Mouse (Mus musculus) gastrocnemius, adult 2 months (tissue): ENCODE data around the gene Eno2. TPM values are rescaled to one million over a fixed set of nuclear protein-coding genes. Genes with fewer than 3 reads are reported as not detected.

Source experiments
- DNase-seq: peaks from one replicate; pipeline ENCODE4 v3.0.0; 2022
- H3K27ac ChIP-seq: fragments of 200-600 bp; 2 replicates; pipeline ENCODE4 v1.8.1; 2022; ENCODE audit warnings: mild to moderate bottlenecking
- H3K4me3 ChIP-seq: fragments of 200-600 bp; 2 replicates; pipeline ENCODE4 v1.8.1; 2022; ENCODE audit warnings: mild to moderate bottlenecking, moderate library complexity
- CTCF ChIP-seq: fragments of 200-600 bp; IDR thresholded peaks from 2 replicates; pipeline ENCODE4 v1.8.1; 2022; ENCODE audit warnings: antibody characterized with exemption, mild to moderate bottlenecking, moderate library complexity
- intact Hi-C: fragments of 180-260 bp; cut with DNase I; formaldehyde crosslinking; loops from one replicate; pipeline ENCODE4 v1.15.1; 2025
- total RNA-seq, 2 experiments: library from RNA; stranded (reverse); gene quantifications; 2 replicates each; pipeline ENCODE4 v1.2.3; 2021

Eno2 gene
- total RNA-seq, 2 experiments from 2014 or later: 1.2 to 2.0 TPM

DNA sequence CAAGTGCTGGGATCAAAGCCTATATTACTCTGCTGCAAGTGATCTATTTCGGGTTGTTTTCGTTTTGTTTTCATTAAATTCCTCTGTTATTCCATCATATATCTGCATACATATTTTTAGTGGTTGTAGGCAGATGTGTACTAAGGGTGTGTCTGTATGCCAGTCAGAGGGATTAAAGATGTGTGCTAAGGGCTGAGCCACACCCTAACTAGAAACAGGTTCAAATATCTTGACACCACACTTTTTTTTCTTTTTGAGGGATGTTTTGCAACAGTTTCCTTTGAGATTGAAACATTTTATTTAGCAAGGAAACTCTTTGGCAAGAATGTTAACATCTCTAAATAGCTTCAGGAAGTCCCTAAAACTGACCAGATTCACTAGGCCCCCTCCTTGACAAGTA lies 26.7 kb upstream of the Eno2 start:
- intact Hi-C loops: no loop called here
- no peak overlapping the region for H3K27ac ChIP-seq
- no peak for TF ChIP-seq CTCF
- no peak for DNase-seq
- no peak overlapping the region for H3K4me3 ChIP-seq

DNA sequence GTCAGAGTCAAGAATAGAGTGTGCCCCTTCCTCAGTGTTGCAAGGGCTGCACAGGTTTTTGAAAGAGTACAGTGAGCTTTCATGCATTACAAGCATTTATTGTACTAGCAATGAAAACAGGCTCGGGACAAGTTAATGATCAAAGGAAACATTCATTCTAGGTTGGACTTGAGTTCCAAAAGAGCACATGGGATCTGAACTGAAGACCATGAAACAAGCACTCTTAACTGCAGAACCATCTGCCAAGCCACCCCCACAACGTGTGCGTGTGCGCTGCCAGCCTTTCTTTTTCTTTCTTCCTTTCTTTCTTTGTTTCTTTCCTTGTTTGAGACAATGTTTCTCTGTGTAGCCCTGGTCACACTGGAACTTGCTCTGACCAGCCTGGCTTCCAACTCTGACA lies 26.3 kb upstream of the Eno2 start:
- H3K4me3 ChIP-seq: no peak overlapping the region
- DNase-seq: no peak
- no peak overlapping the region for H3K27ac ChIP-seq
- TF ChIP-seq CTCF: no peak
- intact Hi-C loops: no loop called here

DNA sequence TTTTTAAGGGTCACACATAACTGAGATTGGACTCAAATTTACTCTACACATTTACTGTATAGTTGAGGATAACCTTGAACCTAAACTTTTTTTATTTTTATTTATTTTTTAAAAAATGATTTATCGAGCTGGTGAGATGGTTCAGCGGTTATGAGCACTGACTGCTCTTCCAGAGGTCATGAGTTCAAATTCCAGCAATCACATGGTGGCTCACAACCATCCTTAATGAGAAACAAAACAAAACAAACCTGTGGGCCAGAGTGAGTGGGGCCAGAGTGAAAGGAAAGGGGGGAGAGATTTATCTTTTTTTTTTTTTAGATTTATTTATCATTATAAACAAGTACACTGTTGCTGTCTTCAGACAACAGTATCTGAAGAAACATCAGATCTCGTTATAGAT lies 22.4 kb upstream of the Eno2 start:
- no peak for DNase-seq
- H3K27ac ChIP-seq: no peak overlapping the region
- TF ChIP-seq CTCF: no peak
- intact Hi-C loops: no loop called here
- H3K4me3 ChIP-seq: no peak overlapping the region

DNA sequence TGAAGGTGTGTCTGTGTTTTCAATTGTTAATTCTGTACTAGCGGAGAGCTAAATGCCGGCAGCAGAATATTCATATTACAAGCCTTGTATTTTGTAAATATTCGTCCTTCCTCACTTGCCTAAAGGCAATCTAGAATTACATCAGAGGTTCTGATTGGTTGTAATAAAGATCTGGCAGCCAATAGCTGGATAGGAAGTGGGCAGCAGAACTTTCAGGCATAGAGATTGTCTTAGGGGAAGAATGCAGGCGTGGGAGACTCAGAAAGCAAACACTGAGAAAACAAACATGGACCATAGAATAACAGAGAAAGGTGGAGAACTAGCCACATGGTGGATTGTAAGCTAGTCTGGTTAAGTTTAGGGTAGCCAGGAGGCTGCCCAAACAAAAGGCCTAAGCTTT lies 20.6 kb upstream of the Eno2 start:
- H3K27ac ChIP-seq: no peak overlapping the region
- intact Hi-C loops: no loop called here
- no peak for DNase-seq
- no peak overlapping the region for H3K4me3 ChIP-seq
- TF ChIP-seq CTCF: no peak

DNA sequence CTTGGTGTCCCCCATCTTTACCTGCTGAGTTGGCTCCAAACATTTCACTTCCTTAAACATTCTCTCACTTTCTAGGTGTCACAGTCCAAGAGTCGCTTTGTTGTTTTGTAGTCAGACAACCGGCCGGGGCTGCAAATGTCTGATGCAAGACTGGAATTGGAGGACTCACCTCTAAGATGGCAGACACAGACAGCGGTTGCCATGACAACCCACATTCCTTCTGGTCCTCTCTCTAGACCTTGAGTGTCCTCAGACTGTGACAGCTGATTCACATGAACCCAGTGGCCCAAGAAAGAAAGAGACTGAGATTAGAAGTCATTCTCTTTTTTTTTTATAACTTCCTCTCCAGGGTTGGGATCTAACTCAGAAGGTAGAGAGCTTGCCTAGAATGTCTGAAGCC lies 20.0 kb upstream of the Eno2 start:
- no peak overlapping the region for H3K4me3 ChIP-seq
- H3K27ac ChIP-seq: no peak overlapping the region
- no peak for DNase-seq
- no peak for TF ChIP-seq CTCF
- intact Hi-C loops: no loop called here

DNA sequence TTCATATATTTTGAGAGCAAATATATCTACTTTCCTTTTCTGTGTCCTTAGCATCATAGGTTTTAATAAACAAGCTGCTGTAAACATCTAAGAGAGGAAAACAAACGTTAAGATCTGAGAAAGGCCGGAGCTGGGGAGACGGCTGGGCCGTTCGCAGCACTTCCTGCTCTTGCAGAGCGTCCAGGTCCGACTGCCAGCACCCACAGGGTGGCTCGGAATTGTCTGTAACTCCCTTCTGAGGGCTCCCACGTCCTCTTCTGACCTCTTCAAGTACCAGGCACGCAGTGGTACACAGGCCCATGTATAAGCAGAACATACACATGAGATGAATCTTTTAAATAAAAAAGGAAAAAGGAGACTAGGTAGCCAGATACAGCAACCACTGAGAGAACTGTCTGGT lies 18.2 kb upstream of the Eno2 start:
- no peak overlapping the region for H3K4me3 ChIP-seq
- H3K27ac ChIP-seq: no peak overlapping the region
- no peak for TF ChIP-seq CTCF
- DNase-seq: no peak
- intact Hi-C loops: no loop called here

DNA sequence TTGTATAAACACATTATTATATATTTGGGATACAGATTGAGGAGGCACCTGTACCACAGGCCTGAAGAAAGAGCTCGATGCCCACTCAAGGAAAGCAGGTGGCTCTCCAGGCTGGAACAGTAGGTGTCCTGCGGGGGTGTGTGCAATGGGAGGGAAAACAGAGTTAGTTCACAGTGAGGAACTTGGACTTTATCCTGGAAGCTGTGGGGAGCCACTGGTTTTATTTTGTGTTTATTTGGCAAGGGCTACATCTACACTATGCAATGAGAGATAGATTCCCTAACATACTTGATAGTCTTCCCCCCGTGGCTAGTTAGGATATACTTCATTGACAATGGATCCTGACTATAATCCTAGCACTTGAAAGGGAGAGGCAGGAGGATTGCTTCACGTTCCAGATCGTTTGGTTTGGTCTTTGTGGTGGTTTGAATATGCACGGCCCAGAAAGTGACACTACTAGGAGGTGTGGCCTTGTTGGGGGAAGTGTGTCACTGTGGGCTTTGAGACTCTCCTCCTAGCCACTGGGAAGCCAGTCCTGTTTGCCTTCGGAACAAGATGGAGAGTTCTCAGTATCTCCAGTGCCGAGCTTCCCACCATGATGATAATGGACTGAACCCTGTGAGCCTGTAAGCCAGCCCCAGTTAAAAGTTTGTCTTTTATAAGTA lies 17.4 kb upstream of the Eno2 start:
- TF ChIP-seq CTCF: no peak
- H3K27ac ChIP-seq: no peak overlapping the region
- DNase-seq: no peak
- intact Hi-C loops: no loop called here
- no peak overlapping the region for H3K4me3 ChIP-seq

DNA sequence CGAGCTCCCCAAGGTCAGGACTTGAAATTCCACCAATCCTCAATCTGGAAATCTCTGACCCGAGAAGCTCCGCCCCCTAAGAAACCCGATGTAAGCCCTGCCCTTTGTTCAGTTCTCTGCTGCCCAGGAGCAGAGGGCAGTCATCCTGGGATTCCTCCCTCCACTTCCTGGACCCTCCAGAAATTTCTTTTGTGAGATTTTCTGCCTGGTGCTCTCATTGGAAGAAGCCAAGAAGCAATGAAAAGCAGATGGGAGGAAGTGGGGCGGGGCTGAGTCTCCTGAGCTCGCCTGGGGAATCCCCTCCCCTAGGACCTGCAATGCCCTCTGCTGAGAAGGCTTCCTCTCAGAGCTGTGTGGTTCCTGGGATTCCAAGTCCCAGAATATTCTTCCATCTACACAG lies 13.0 kb upstream of the Eno2 start:
- TF ChIP-seq CTCF: no peak
- no peak overlapping the region; the same call in 1 of the 2 replicates for H3K27ac ChIP-seq
- peak overlapping the region; percentile 46 for H3K4me3 ChIP-seq
- peak; percentile 50 for DNase-seq
- intact Hi-C loops: no loop called here

DNA sequence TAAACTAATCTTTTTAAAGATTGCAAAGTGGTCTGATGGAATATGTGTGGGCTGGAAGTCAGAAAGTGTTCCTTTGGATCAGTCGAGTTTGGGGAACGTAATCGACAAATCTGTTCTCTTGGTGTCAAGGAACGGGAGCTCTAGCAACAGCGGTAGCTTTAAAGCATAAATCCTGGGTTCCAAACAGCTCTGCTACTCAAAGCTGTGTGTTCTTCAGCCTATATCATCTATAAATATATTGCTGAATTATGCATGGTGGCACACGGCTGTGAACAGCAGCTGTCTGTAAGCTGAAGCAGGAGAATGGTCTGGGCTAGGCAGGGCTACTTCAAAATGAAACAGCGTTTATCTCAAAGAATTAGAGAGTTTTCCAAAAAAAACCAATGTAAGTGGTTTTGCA lies 11.4 kb upstream of the Eno2 start:
- no peak overlapping the region for H3K27ac ChIP-seq
- intact Hi-C loops: no loop called here

DNA sequence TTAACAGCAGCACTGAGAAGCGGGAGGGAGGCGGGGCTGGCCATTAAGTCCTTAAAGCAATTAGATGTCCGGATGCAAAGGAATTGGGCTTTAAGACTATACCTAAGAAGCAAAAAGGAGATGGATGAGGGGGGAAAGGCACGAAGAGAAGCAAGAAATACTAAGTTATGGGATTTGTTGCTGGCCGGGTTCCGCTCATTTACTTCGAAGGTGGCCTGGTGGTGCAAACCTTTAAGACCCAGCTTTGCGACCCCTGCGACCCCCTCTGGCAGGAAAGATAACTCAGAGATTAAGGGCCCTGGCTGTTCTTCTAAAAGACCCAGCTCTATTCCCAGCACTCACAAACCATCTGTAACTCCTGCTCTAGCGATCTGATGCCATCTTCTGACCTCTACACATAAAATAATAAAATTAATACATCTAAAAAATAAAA lies 10.5 kb upstream of the Eno2 start:
- no peak for DNase-seq
- intact Hi-C loops: no loop called here
- no peak for TF ChIP-seq CTCF

More for the DNA sequence above, 11.4 kb upstream of the Eno2 start:
- DNase-seq: no peak
- TF ChIP-seq CTCF: no peak
- no peak overlapping the region for H3K4me3 ChIP-seq

DNA sequence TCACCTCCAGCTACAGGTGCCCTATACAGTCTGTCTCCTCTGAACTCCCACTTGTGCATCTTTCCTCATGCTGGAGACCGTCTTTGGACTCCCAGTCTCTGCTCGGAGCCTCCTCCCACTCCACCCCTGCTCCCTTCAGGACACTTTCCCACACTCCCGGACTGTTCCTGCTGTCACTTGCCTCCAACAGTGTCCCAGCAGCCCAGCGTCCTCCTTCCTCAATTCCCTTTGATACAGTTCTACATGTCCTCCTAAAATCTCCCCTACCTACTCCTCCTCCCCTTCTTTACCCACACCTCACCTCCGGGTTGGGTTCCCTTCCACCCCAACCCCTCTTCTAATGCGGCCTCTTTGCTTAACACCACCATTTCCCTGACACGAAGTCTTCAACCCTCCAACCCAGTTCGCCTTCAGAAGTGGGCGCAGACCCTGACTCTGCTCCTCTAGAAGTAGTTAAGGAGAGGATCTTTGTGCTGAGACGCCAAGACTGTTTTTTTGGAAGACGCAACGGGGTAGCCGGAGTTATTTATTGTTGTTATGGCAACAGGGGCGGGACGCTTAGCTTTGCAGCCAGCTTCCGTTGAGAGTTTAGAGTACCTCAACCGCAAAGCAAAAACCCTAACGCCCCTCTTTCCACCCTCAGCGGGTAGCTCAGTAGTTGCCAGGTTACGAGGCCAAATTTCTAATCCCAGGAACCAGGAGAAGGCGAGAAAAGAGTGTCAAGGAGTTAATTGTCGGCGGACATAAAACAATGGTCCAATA lies 9.9 kb upstream of the Eno2 start, which contains the start of gene Lrrc23:
Lrrc23 (minus strand) TSS at position 506 of the 762 bp plus-strand sequence.
- intact Hi-C loops: no loop called here
- peak within 1 kb of the TSS; percentile 58 for H3K27ac ChIP-seq
- peak within 1 kb of the TSS; percentile 57 for H3K4me3 ChIP-seq
- no peak for TF ChIP-seq CTCF
- DNase-seq: no peak

More for the DNA sequence above, 10.5 kb upstream of the Eno2 start:
- Histone ChIP-seq H3K27ac (peak overlapping the region; percentile 58; the same call in 1 of the 2 replicates), H3K4me3 (peak overlapping the region; percentile 57)

DNA sequence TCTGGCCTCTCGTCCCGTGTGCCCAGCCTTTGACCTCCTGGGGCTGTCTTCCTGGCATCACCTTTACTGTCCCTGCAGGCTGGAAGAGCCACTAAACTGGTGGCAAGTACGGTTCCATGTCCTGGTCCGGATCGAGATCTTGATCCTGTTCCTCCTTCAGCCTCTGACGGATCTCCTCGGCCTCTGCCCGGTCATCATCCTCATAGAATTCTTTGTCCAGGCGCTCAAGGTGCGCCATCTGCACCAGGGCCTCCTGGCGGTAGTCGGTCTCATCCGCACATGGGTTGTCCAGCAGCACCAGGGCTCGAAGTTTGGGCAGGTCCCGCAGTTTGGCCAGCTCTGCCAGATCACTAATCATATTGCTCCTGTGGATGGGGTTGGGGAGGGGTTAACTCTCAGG lies 1.0 kb upstream of the Eno2 start:
- H3K4me3 ChIP-seq: no peak overlapping the region
- no peak for DNase-seq
- no peak for TF ChIP-seq CTCF

DNA sequence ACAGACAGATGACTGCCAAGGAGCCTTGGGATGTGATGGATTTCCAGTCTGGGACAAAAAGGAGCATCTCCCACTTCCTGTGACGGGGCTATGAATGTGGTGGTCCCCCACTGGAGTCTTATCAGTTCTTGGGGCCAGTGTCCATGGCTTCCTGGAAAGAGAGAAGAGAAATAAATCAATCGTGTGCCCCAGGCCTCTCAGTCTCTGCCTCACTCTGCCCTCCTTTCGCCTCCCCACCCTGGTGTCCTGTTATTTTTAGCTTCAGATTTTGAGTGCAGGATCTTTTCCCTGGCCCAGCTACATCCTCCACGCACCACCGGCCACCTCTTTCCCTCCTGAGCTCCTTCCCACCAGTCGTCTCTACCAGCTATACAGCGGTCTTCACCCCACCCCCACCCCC lies 540 bp upstream of the Eno2 start:
- DNase-seq: no peak
- no peak overlapping the region; the same call in 1 of the 2 replicates for H3K27ac ChIP-seq
- TF ChIP-seq CTCF: no peak
- peak overlapping the region; percentile 78 for H3K4me3 ChIP-seq
- intact Hi-C loops: no loop called here

More for the DNA sequence above, 1.0 kb upstream of the Eno2 start:
- no peak overlapping the region for H3K27ac ChIP-seq
- intact Hi-C loops: no loop called here
